Comparison of ENCODE assay signal across 21 mouse cellular contexts in genomic region chr12:35562826-35563225, GRCm38 (mm10). TPM values are rescaled to one million over a fixed set of nuclear protein-coding genes. Genes with fewer than 3 reads are reported as not detected.
DNase-seq lines count a peak whose midpoint lies in the region; ATAC-seq and TF ChIP-seq lines count a peak whose summit lies in the region.
"Had no signal": no experiment of that assay in that cellular context is flagged by ENCODE, and none has a peak within 500 bp of the region (broad histone marks: within the 10 kb centered on the region; RNA-seq: fewer than 3 reads in every experiment).

No protein-coding gene starts in this region.

- no peak overlapping the region for H3K9ac ChIP-seq in CH12.LX (ENCODE audit: insufficient read depth, low read depth)
- H3K9ac ChIP-seq: embryonic facial prominence, embryonic 15.5 days; forebrain, embryonic 12.5 days; heart, embryonic 12.5 days; hindbrain, embryonic 15.5 days had no signal

- dilution Hi-C loops in CH12.LX (cut with MboI; ENCODE audit: extremely low pct_ligation_motif_present, extremely low pct_unique_long_range_greater_than_20kb, low sequenced_read_pairs), result no loop called here

- DNase-seq in CH12.LX (ENCODE audit: extremely low read depth), result peak; percentile 41
- no peak for DNase-seq in c-Kit-positive CD71-positive TER-119-positive erythroid progenitor cells, embryonic 14.5 days (ENCODE audit: low spot score)
- DNase-seq in spleen, postnatal 10 days (ENCODE audit: low spot score in 2 of 2), result no peak
- no peak for DNase-seq in thymus, postnatal 14 days
- DNase-seq: adrenal gland, adult 2 months; adrenal gland, postnatal 25 days; cerebellum, adult 8-10 months; cerebellum, postnatal 14 days; embryo, embryonic 11 days; gastrocnemius, postnatal 14 days; heart, postnatal 36 days; kidney, adult 11 months had no signal

- H3K4me3 ChIP-seq in C2C12 (ENCODE audit: insufficient read depth, poor library complexity, severe bottlenecking), result no peak overlapping the region
- H3K4me3 ChIP-seq in CH12.LX (replicated peaks in 1 of 3; ENCODE audit: low read depth in 2 of 3, low read length in 2 of 3, poor library complexity in 1 of 3), result no peak overlapping the region
- H3K4me3 ChIP-seq: embryonic facial prominence, embryonic 15.5 days; erythroblast, embryonic 14.5 days; forebrain, embryonic 12.5 days; heart, embryonic 12.5 days; hindbrain, embryonic 15.5 days had no signal

- H3K79me3 ChIP-seq in C2C12 (ENCODE audit: low read depth), result no peaks in the 10 kb centered on the region

- peak; percentile 58 for ATAC-seq in activated CD4-positive, CD25-positive, alpha-beta regulatory T cell, adult 4 months
- no peak for ATAC-seq in megakaryocyte-erythroid progenitor cell, adult 5-6 weeks (replicated peaks; ENCODE audit: low FRiP score, low TSS enrichment, poor library complexity, severe bottlenecking)
- ATAC-seq: forebrain, embryonic 16.5 days had no signal

- H3K4me1 ChIP-seq in CH12.LX (ENCODE audit: control insufficient read depth in 1 of 2, insufficient read depth in 2 of 2), result peaks cover 5 to 27% of the 10 kb centered on the region in 2 experiments; a peak in 3 of 4 replicates
- H3K4me1 ChIP-seq: embryonic facial prominence, embryonic 15.5 days; forebrain, embryonic 12.5 days; heart, embryonic 12.5 days; hindbrain, embryonic 15.5 days had no signal

- H3K79me2 ChIP-seq in C2C12 (ENCODE audit: control insufficient read depth, insufficient read depth), result no peaks in the 10 kb centered on the region
- no peaks in the 10 kb centered on the region for H3K79me2 ChIP-seq in CH12.LX (replicated peaks; ENCODE audit: control insufficient read depth, extremely low read depth, insufficient read depth, poor library complexity, severe bottlenecking)

- peak; percentile 38; the same call in 1 of the 2 replicates for TF ChIP-seq EP300 in CH12.LX (IDR thresholded peaks at IDR 0.05; ENCODE audit: low read length)

- no peak for TF ChIP-seq RAD21 in CH12.LX (IDR thresholded peaks at IDR 0.05; ENCODE audit: low read depth, low read length)

- no peak overlapping the region for H3K4me2 ChIP-seq in CH12.LX (ENCODE audit: insufficient read depth, low read depth, poor library complexity, severe bottlenecking)
- H3K4me2 ChIP-seq: embryonic facial prominence, embryonic 15.5 days; forebrain, embryonic 12.5 days; heart, embryonic 12.5 days; hindbrain, embryonic 15.5 days had no signal

- no peaks in the 10 kb centered on the region for H3K27me3 ChIP-seq in C2C12 (ENCODE audit: control insufficient read depth, insufficient read depth, insufficient read length)
- no peaks in the 10 kb centered on the region for H3K27me3 ChIP-seq in CH12.LX (replicated peaks)
- H3K27me3 ChIP-seq: embryonic facial prominence, embryonic 15.5 days; forebrain, embryonic 12.5 days; heart, embryonic 12.5 days; hindbrain, embryonic 15.5 days had no signal

- no peak for TF ChIP-seq POLR2A in CH12.LX (IDR thresholded peaks at IDR 0.05; ENCODE audit: low read depth, low read length)

- in situ Hi-C loops in CH12.LX (cut with MboI; ENCODE audit: low pct_ligation_motif_present, low pct_unique_long_range_greater_than_20kb, low sequenced_read_pairs), result no loop called here

- no peaks in the 10 kb centered on the region for H3K9me3 ChIP-seq in CH12.LX (replicated peaks; ENCODE audit: low read length)
- H3K9me3 ChIP-seq: embryonic facial prominence, embryonic 15.5 days; forebrain, embryonic 12.5 days; heart, embryonic 12.5 days; hindbrain, embryonic 15.5 days had no signal

- H3K36me3 ChIP-seq in C2C12 (ENCODE audit: control insufficient read depth, insufficient read depth), result no peaks in the 10 kb centered on the region
- H3K36me3 ChIP-seq in CH12.LX (replicated peaks in 1 of 2; ENCODE audit: control insufficient read depth in 1 of 2, insufficient read depth in 1 of 2, low read length in 1 of 2), result no peaks in the 10 kb centered on the region
- H3K36me3 ChIP-seq: embryonic facial prominence, embryonic 15.5 days; forebrain, embryonic 12.5 days; heart, embryonic 12.5 days; hindbrain, embryonic 15.5 days had no signal

- no peak overlapping the region for H3K27ac ChIP-seq in CH12.LX (ENCODE audit: insufficient read depth, low read depth)
- H3K27ac ChIP-seq: embryonic facial prominence, embryonic 15.5 days; forebrain, embryonic 12.5 days; hindbrain, embryonic 15.5 days had no signal

- TF ChIP-seq CTCF in C2C12 (IDR thresholded peaks at IDR 0.05; ENCODE audit: control insufficient read depth, insufficient read depth, insufficient read length), result no peak
- TF ChIP-seq CTCF in CH12.LX (conservative IDR thresholded peaks at IDR 0.05 in 1 of 2, IDR thresholded peaks at IDR 0.05 in 1 of 2; ENCODE audit: low read depth in 2 of 2, low read length in 2 of 2), result no peak

- H3ac ChIP-seq in C2C12 (ENCODE audit: control insufficient read depth, insufficient read length, low read depth), result no peak overlapping the region

TF ChIP-seq in C2C12, 6 proteins besides CTCF, POLR2A, EP300 and RAD21:
- no peak for TF ChIP-seq CEBPB (IDR thresholded peaks at IDR 0.05; ENCODE audit: low read depth)
- peak; percentile 26 for TF ChIP-seq FOSL1 (IDR thresholded peaks at IDR 0.05; ENCODE audit: insufficient read depth, low read length, poor library complexity, severe bottlenecking)

TF ChIP-seq in CH12.LX, 34 proteins besides CTCF, POLR2A, EP300 and RAD21:
- TF ChIP-seq MAFK (IDR thresholded peaks at IDR 0.05; ENCODE audit: insufficient replicate concordance, low read length), result 0 out of 2 replicates have a peak, but pooled peaks have one; percentile 26
- TF ChIP-seq TCF12 (IDR thresholded peaks at IDR 0.05; ENCODE audit: low read depth, low read length), result no peak
- 0 out of 2 replicates have a peak, but pooled peaks have one; percentile 23 for TF ChIP-seq ETS1 (conservative IDR thresholded peaks at IDR 0.05; ENCODE audit: low read depth, low read length)

RNA-seq across cellular contexts. Expression of gene Ahr, which starts 28.0 kb away (rescaled TPM):
- polyA plus RNA-seq in C2C12 (2012; fragmentation: generic; extraction: Trizol) (2.3 TPM), CH12.LX (2012; ENCODE audit: insufficient read length, low read depth) (4.4 and 4.9 TPM in 2 replicates)
- total RNA-seq in CH12.LX (2012; rRNA removed) (7.1 and 7.7 TPM in 2 replicates), CH12.LX (2014; rRNA removed) (8.2 and 9.5 TPM in 2 replicates)
- 1 to 10 TPM; 6.1 to 9.2 TPM for polyA plus RNA-seq in activated CD4-positive, CD25-positive, alpha-beta regulatory T cell, adult 4 months (2017; shearing (Covaris generic))
- 0.44 and 5.2 TPM in 2 replicates for total RNA-seq in megakaryocyte-erythroid progenitor cell, adult 5-6 weeks (2014; fragmentation: Nextera tagmentation)
- total RNA-seq in megakaryocyte-erythroid progenitor cell, adult 5-6 weeks (2017), result 0.80 and 1.4 TPM in 2 replicates
